Mouse (Mus musculus): ENCODE measurements around the gene Prpsap1. TPM values are rescaled to one million over a fixed set of nuclear protein-coding genes. Genes with fewer than 3 reads are reported as not detected.

Gene Prpsap1
- polyA plus RNA-seq (2014; fragmentation: Nextera tagmentation; extraction: Ambion mirVana), result 162 and 173 TPM in 2 replicates

GRCm38 (mm10) chr11:116493795-116494252 is at the start of gene Prpsap1:
TSS of gene Prpsap1 (minus strand) at chr11:116494202.
- H3K36me3 ChIP-seq (replicated peaks; ENCODE audit: control insufficient read depth, insufficient read depth), result no peaks in the 10 kb centered on the region

DNA sequence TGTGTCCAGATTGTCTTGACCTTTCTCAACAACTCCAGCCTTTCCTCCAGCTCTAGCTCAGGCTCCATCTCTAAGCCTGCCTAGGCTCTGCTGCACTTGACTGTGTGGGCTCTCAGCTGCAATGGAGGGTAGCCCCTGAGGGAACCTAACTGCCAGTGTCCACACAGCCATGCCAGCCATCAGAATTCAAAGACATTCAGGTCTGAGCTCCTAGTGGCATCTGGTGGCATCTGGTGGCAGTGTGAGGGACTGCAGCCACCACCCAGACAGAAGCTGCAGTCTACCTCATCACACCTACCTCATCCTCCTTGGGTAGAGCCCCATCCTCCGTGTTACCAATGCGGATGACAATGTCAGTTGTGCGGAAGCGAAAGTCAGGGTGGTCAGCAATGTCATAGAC is 49.1 kb upstream of the Prpsap1 start:
- H3K27me3 ChIP-seq (ENCODE audit: control insufficient read depth, insufficient read depth, low read length), result no peaks in the 10 kb centered on the region
- DNase-seq (ENCODE audit: low spot score), result peak; percentile 58

More at GRCm38 (mm10) chr11:116493795-116494252, at the start of gene Prpsap1:
- 23% methylated on average over 4 of the region's 4 CpGs for WGBS
- ATAC-seq (ENCODE audit: low FRiP score) (no peak), DNase-seq (ENCODE audit: low spot score) (no peak)
- Histone ChIP-seq H3K27me3 (ENCODE audit: control insufficient read depth, insufficient read depth, low read length) (no peaks in the 10 kb centered on the region), H3K9ac (no peak within 1 kb of the TSS), H3K4me2 (replicated peaks) (no peak within 1 kb of the TSS), H3K4me1 (replicated peaks; ENCODE audit: control insufficient read depth, insufficient read depth, low read length) (peaks cover 17% of the 10 kb centered on the region), H3K4me3 (replicated peaks; ENCODE audit: low read length) (no peak within 1 kb of the TSS), H3K9me3 (ENCODE audit: control insufficient read depth, low read length) (no peaks in the 10 kb centered on the region), H3K27ac (peak within 1 kb of the TSS; percentile 32; the same call in 1 of the 2 replicates)

DNA sequence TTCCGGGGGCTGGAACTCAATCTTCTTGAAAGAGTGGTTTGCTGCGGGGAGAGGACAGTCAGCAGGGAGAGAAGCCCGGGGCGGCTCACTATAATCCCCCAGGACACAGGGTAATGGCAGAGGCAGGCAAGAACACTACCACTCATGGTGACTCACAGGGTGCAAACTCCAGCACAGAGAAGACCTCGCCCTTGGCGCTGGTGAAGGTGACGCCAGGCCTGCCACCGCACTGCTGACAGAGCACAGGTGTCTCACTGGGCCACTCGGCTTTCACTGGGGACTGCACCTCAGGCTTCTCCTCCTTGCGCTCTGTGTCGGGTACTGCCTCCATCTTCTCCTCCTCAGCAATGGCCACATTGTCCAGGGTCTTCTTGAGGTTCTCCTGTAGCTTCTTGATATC is 47.2 kb upstream of the Prpsap1 start:
- Histone ChIP-seq H3K4me1 (replicated peaks; ENCODE audit: control insufficient read depth, insufficient read depth, low read length) (no peaks in the 10 kb centered on the region), H3K9me3 (ENCODE audit: control insufficient read depth, low read length) (no peaks in the 10 kb centered on the region), H3K4me3 (replicated peaks; ENCODE audit: low read length) (no peak overlapping the region), H3K27ac (no peak overlapping the region), H3K36me3 (replicated peaks; ENCODE audit: control insufficient read depth, insufficient read depth) (peaks cover 91% of the 10 kb centered on the region), H3K27me3 (ENCODE audit: control insufficient read depth, insufficient read depth, low read length) (no peaks in the 10 kb centered on the region), H3K9ac (no peak overlapping the region), H3K4me2 (replicated peaks) (no peak overlapping the region)
- WGBS, result 98% methylated on average over 11 of the region's 11 CpGs
- DNase-seq (ENCODE audit: low spot score) (no peak), ATAC-seq (ENCODE audit: low FRiP score) (no peak)

More for the DNA sequence above, 49.1 kb upstream of the Prpsap1 start:
- WGBS, result 77% methylated on average over 4 of the region's 4 CpGs
- no peak overlapping the region for H3K4me3 ChIP-seq (replicated peaks; ENCODE audit: low read length)
- H3K27ac ChIP-seq, result no peak overlapping the region
- H3K36me3 ChIP-seq (replicated peaks; ENCODE audit: control insufficient read depth, insufficient read depth), result peaks cover 92% of the 10 kb centered on the region
- no peak overlapping the region for H3K4me2 ChIP-seq (replicated peaks)
- no peaks in the 10 kb centered on the region for H3K9me3 ChIP-seq (ENCODE audit: control insufficient read depth, low read length)
- H3K4me1 ChIP-seq (replicated peaks; ENCODE audit: control insufficient read depth, insufficient read depth, low read length), result no peaks in the 10 kb centered on the region
- ATAC-seq (ENCODE audit: low FRiP score), result peak; percentile 18; the same call in 1 of the 2 replicates
- no peak overlapping the region for H3K9ac ChIP-seq

GRCm38 (mm10) chr11:116538142-116538735 is 44.2 kb upstream of the Prpsap1 start:
- Histone ChIP-seq H3K27ac (no peak overlapping the region), H3K36me3 (replicated peaks; ENCODE audit: control insufficient read depth, insufficient read depth) (peaks cover 65% of the 10 kb centered on the region), H3K4me1 (replicated peaks; ENCODE audit: control insufficient read depth, insufficient read depth, low read length) (peaks cover 8% of the 10 kb centered on the region), H3K9me3 (ENCODE audit: control insufficient read depth, low read length) (no peaks in the 10 kb centered on the region), H3K4me2 (replicated peaks) (no peak overlapping the region), H3K4me3 (replicated peaks; ENCODE audit: low read length) (no peak overlapping the region), H3K9ac (no peak overlapping the region), H3K27me3 (ENCODE audit: control insufficient read depth, insufficient read depth, low read length) (peaks cover 19% of the 10 kb centered on the region)
- DNase-seq (ENCODE audit: low spot score) (no peak), ATAC-seq (ENCODE audit: low FRiP score) (no peak)
- WGBS, result 90% methylated on average over 12 of the region's 12 CpGs

- ATAC-seq (ENCODE audit: low FRiP score), result no peak
- DNase-seq (ENCODE audit: low spot score), result no peak
- Histone ChIP-seq H3K4me3 (replicated peaks; ENCODE audit: low read length) (no peak overlapping the region), H3K27me3 (ENCODE audit: control insufficient read depth, insufficient read depth, low read length) (peaks cover 28% of the 10 kb centered on the region), H3K27ac (no peak overlapping the region), H3K36me3 (replicated peaks; ENCODE audit: control insufficient read depth, insufficient read depth) (peaks cover 56% of the 10 kb centered on the region), H3K9me3 (ENCODE audit: control insufficient read depth, low read length) (no peaks in the 10 kb centered on the region), H3K9ac (no peak overlapping the region), H3K4me1 (replicated peaks; ENCODE audit: control insufficient read depth, insufficient read depth, low read length) (peaks cover 13% of the 10 kb centered on the region), H3K4me2 (replicated peaks) (no peak overlapping the region)
- 66% methylated on average over 5 of the region's 5 CpGs for WGBS
Observed at GRCm38 (mm10) chr11:116537388-116537787, 43.4 kb upstream of the Prpsap1 start.

DNA sequence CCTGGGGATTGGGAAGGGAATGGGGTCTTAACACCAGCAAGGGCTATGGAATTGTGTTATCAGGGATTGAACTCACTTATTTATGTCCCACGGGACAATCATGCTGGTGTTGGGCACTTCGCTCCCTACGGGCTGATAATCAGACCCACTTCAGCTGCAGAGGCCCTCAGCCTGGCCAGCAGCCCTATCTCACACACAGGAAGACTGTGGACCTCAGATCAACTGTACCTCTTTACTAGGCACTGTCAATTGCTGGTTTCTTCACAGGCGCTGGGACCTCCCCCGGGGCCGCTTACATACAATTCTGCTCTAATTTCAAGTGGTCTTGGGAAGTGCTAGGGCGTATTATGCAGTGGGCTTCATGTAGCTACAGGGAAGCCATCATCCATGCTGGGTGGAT is 42.7 kb upstream of the Prpsap1 start:
- Histone ChIP-seq H3K27me3 (ENCODE audit: control insufficient read depth, insufficient read depth, low read length) (peaks cover 35% of the 10 kb centered on the region), H3K27ac (no peak overlapping the region), H3K36me3 (replicated peaks; ENCODE audit: control insufficient read depth, insufficient read depth) (peaks cover 49% of the 10 kb centered on the region), H3K4me2 (replicated peaks) (no peak overlapping the region), H3K9ac (no peak overlapping the region), H3K9me3 (ENCODE audit: control insufficient read depth, low read length) (no peaks in the 10 kb centered on the region), H3K4me3 (replicated peaks; ENCODE audit: low read length) (no peak overlapping the region), H3K4me1 (replicated peaks; ENCODE audit: control insufficient read depth, insufficient read depth, low read length) (peaks cover 17% of the 10 kb centered on the region)
- no peak for ATAC-seq (ENCODE audit: low FRiP score)
- DNase-seq (ENCODE audit: low spot score), result no peak
- 89% methylated on average over 7 of the region's 7 CpGs for WGBS

DNA sequence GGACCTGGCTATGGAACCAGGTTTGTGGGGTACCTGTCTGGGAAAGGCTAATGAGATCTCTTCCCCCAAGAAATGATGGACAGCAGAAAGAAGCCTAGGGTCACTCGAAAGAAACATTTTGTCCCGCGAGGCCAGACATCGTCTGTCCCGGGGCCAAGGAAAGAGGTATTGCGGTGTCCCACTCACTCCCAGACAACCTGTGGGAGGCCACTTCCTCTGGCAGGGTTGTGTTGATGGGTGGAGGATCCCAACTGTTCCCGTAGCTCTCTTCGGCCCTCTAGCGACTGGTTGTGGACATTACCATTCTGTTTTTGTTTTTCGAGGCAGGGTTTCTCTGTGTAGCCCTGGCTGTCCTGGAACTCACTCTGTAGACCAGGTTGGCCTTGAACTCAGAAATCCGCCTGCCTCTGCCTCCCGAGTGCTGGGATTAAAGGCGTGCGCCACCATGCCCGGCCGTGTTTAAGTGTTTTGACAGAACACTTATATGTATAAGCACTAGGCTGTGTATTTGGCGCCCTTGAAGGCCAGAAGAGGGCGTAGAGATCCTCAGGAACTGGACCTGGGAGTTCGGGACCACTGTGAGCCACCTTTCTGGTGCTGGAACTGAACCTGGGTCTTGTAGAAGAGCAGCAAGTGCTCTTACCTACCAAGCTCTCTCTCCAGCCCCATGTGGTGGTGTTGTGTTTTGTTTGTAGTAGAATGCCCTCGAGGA is 40.3 kb upstream of the Prpsap1 start:
- DNase-seq (ENCODE audit: low spot score) (peak; percentile 80), ATAC-seq (ENCODE audit: low FRiP score) (0 out of 2 replicates have a peak, but pooled peaks have one; percentile 32)
- Histone ChIP-seq H3K4me2 (replicated peaks) (peak overlapping the region; percentile 70), H3K36me3 (replicated peaks; ENCODE audit: control insufficient read depth, insufficient read depth) (peaks cover 25% of the 10 kb centered on the region), H3K4me1 (replicated peaks; ENCODE audit: control insufficient read depth, insufficient read depth, low read length) (peaks cover 30% of the 10 kb centered on the region), H3K27ac (no peak overlapping the region), H3K9me3 (ENCODE audit: control insufficient read depth, low read length) (no peaks in the 10 kb centered on the region), H3K9ac (peak overlapping the region; percentile 35; the same call in 1 of the 2 replicates), H3K27me3 (ENCODE audit: control insufficient read depth, insufficient read depth, low read length) (peaks cover 49% of the 10 kb centered on the region), H3K4me3 (replicated peaks; ENCODE audit: low read length) (peak overlapping the region; percentile 36)
- 19% methylated on average over 19 of the region's 20 CpGs for WGBS

DNA sequence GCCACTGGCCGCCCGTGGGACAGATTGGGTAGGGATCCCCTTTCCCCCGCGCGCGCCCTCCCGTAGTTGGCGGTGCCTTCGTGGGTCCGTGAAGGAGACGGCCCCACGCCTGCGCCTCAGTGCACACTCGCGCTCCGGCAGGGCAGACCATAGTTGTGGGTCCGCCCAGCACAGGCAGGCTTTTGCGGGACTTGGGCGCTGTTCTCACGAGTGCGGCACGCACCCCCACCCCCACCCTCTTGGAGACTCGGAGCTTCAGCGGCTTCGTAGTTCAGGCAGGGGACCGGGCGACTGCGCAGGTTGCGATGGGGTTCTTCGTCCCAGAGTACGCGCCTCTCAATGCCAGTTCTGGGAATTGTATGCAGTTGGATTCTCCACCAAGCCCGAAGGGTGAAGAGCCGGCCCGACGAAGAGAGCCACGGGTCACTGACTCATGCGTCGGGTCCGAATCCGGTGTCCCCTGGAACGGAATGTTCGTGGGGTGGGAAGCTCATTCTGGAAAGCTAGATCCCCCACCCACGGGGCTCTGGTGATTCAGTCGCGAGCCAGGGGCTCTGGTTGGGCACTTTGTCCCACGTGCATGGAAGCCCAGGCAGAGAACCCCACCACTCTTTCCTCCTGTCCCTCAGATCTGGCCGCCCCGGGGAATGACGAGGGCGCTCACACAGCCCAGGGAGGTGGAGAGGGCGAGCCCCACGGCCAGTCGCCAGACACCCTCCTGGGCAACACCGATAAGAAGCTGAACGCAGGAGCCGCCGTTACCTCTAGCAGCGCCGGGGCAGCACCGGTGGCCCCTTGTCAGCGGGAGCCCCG is 39.5 kb upstream of the Prpsap1 start:
- ATAC-seq (ENCODE audit: low FRiP score), result no peak; the same call in 1 of the 2 replicates
- peak overlapping the region; percentile 35 for H3K9ac ChIP-seq
- peak overlapping the region; percentile 70 for H3K4me2 ChIP-seq (replicated peaks)
- 1% methylated on average over 61 of the region's 63 CpGs for WGBS
- peak overlapping the region; percentile 36 for H3K4me3 ChIP-seq (replicated peaks; ENCODE audit: low read length)
- H3K9me3 ChIP-seq (ENCODE audit: control insufficient read depth, low read length), result no peaks in the 10 kb centered on the region
- no peak overlapping the region for H3K27ac ChIP-seq
- H3K4me1 ChIP-seq (replicated peaks; ENCODE audit: control insufficient read depth, insufficient read depth, low read length), result peaks cover 30% of the 10 kb centered on the region
- peaks cover 49% of the 10 kb centered on the region for H3K27me3 ChIP-seq (ENCODE audit: control insufficient read depth, insufficient read depth, low read length)
- H3K36me3 ChIP-seq (replicated peaks; ENCODE audit: control insufficient read depth, insufficient read depth), result peaks cover 18% of the 10 kb centered on the region
- no peak for DNase-seq (ENCODE audit: low spot score)
